Mouse (Mus musculus): ENCODE measurements around the gene Tsr1.

DNA sequence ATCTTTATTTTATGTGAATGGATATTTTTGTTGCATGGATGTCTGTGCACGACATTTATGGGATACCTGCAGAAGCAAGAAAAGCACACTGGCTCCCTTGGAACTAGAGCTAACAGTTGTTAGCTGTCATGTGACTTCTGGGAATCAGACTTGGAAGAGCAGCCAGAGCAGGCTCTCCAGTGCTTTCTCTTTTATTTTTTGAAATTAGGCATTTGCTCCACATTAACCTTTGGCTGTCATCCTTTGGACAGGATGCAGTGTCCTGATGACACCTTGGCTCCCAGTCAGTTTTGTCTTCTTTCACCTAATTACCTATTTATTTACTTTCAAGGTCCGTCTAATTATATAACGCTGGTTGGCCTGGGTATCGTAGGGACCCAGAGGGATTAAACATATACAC is 3.3 kb upstream of the Tsr1 start:
- TF ChIP-seq CTCF (conservative IDR thresholded peaks at IDR 0.05; ENCODE audit: low read length) (no peak), POU5F1 (IDR thresholded peaks at IDR 0.05; ENCODE audit: borderline replicate concordance, low read length) (no peak), NANOG (IDR thresholded peaks at IDR 0.05; ENCODE audit: borderline replicate concordance, low read length) (no peak)

Measured in E14TG2a.4 (cell line).